Mouse (Mus musculus) spleen, adult 2 months (tissue): ENCODE data around the gene Mpeg1.

Experiments
- CTCF ChIP-seq: fragments of 200-500 bp; IDR thresholded peaks from 2 replicates; pipeline ENCODE4 v1.5.1; 2011; ENCODE audit warnings: mild to moderate bottlenecking, inconsistent platforms; ENCODE audit not compliant: insufficient read depth, insufficient read length, insufficient replicate concordance; ENCODE audit errors: extremely low read depth
- POLR2A ChIP-seq: fragments of 200-500 bp; IDR thresholded peaks from 2 replicates; pipeline ENCODE4 v1.6.1; 2011; ENCODE audit warnings: low read depth, low read length, inconsistent platforms

- TF ChIP-seq POLR2A (no peak), CTCF (no peak)
These were observed 27.1 kb downstream of the Mpeg1 start for GRCm38 (mm10) chr19:12487511-12488204.
